Mouse (Mus musculus) retina, adult 2 months (tissue): ENCODE measurements around the gene Pear1.

Source experiments
- DNase-seq: peaks from one replicate; pipeline ENCODE4 v3.0.0-alpha.2; 2012; ENCODE audit warnings: low read depth, low spot score

The Pear1 gene

GRCm38 (mm10) chr3:87765631-87766283 lies 58.3 kb downstream of the Pear1 start:
- no peak for DNase-seq

- DNase-seq, result no peak
Observed at GRCm38 (mm10) chr3:87765091-87765490, 59.0 kb downstream of the Pear1 start.

GRCm38 (mm10) chr3:87764506-87764905 lies 59.6 kb downstream of the Pear1 start:
- no peak for DNase-seq

- DNase-seq, result no peak
Observed at GRCm38 (mm10) chr3:87763683-87764289, 60.3 kb downstream of the Pear1 start.

GRCm38 (mm10) chr3:87763202-87763601 lies 60.9 kb downstream of the Pear1 start:
- no peak for DNase-seq

- DNase-seq, result no peak
Observed at GRCm38 (mm10) chr3:87761408-87762375, 62.4 kb downstream of the Pear1 start.

- no peak for DNase-seq
Observed at GRCm38 (mm10) chr3:87758641-87759040, 65.5 kb downstream of the Pear1 start.

- no peak for DNase-seq
Observed at GRCm38 (mm10) chr3:87756488-87756887, 67.6 kb downstream of the Pear1 start.

GRCm38 (mm10) chr3:87755964-87756363 lies 68.1 kb downstream of the Pear1 start:
- DNase-seq, result peak; percentile 20

GRCm38 (mm10) chr3:87753829-87754228 lies 70.3 kb downstream of the Pear1 start:
- DNase-seq, result no peak

- no peak for DNase-seq
Observed at GRCm38 (mm10) chr3:87752567-87752966, 71.5 kb downstream of the Pear1 start.

- DNase-seq, result no peak
Observed at GRCm38 (mm10) chr3:87749977-87750376, 74.1 kb downstream of the Pear1 start.

- DNase-seq, result no peak
Observed at GRCm38 (mm10) chr3:87749036-87749435, 75.1 kb downstream of the Pear1 start.

GRCm38 (mm10) chr3:87748431-87748830 lies 75.7 kb downstream of the Pear1 start, which contains the start of gene Lrrc71:
Lrrc71 (minus strand) TSS chr3:87748625.
- DNase-seq, result no peak

GRCm38 (mm10) chr3:87745036-87745659 lies 79.0 kb downstream of the Pear1 start:
- no peak for DNase-seq

- no peak for DNase-seq
Observed at GRCm38 (mm10) chr3:87743927-87744326, 80.2 kb downstream of the Pear1 start.

GRCm38 (mm10) chr3:87742735-87743134 lies 81.4 kb downstream of the Pear1 start:
- DNase-seq, result no peak

- no peak for DNase-seq
Observed at GRCm38 (mm10) chr3:87742013-87742412, 82.1 kb downstream of the Pear1 start.

- DNase-seq, result no peak
Observed at GRCm38 (mm10) chr3:87738906-87739305, 85.2 kb downstream of the Pear1 start.

- DNase-seq, result no peak
Observed at GRCm38 (mm10) chr3:87735335-87735734, 88.8 kb downstream of the Pear1 start.

- no peak for DNase-seq
Observed at GRCm38 (mm10) chr3:87733984-87734761, 89.9 kb downstream of the Pear1 start.
